Mouse (Mus musculus): Measurements from ENCODE around the gene Olfr1177-ps. TPM values are rescaled to one million over a fixed set of nuclear protein-coding genes. Genes with fewer than 3 reads are reported as not detected.
A peak's percentile ranks its signal among the peaks of the same experiment; 100 is the strongest.

Gene Olfr1177-ps
- polyA plus RNA-seq (2014; fragmentation: Nextera tagmentation; extraction: Ambion mirVana), result not detected in 2 replicates

GRCm38 (mm10) chr2:88346392-88346791 lies at the start of gene Olfr1177-ps:
Olfr1177-ps (minus strand) TSS chr2:88346492.
- no peak within 1 kb of the TSS for H3K4me2 ChIP-seq (ENCODE audit: low read length)
- DNase-seq, result no peak
- no peaks in the 10 kb centered on the region for H3K27me3 ChIP-seq (ENCODE audit: control insufficient read depth, insufficient read depth, low read length)
- H3K9me3 ChIP-seq (ENCODE audit: control insufficient read depth, low read length), result no peaks in the 10 kb centered on the region
- H3K4me1 ChIP-seq (ENCODE audit: control insufficient read depth, insufficient read depth, low read length), result no peaks in the 10 kb centered on the region
- H3K9ac ChIP-seq (replicated peaks; ENCODE audit: low read length), result no peak within 1 kb of the TSS
- H3K4me3 ChIP-seq (replicated peaks; ENCODE audit: low read depth, low read length), result no peak within 1 kb of the TSS
- 76% methylated on average over 1 of the region's 1 CpGs for WGBS
- no peak within 1 kb of the TSS for H3K27ac ChIP-seq (replicated peaks; ENCODE audit: low read depth, low read length)
- no peaks in the 10 kb centered on the region for H3K36me3 ChIP-seq (ENCODE audit: control insufficient read depth, insufficient read depth, low read length)
- ATAC-seq (ENCODE audit: low FRiP score, low TSS enrichment), result no peak

GRCm38 (mm10) chr2:88386762-88387161 lies 40.5 kb upstream of the Olfr1177-ps start, which contains the start of gene Olfr1178:
Olfr1178 (plus strand) TSS chr2:88387062.
- DNase-seq, result no peak
- no peaks in the 10 kb centered on the region for H3K4me1 ChIP-seq (ENCODE audit: control insufficient read depth, insufficient read depth, low read length)
- no peaks in the 10 kb centered on the region for H3K27me3 ChIP-seq (ENCODE audit: control insufficient read depth, insufficient read depth, low read length)
- no peak within 1 kb of the TSS for H3K9ac ChIP-seq (replicated peaks; ENCODE audit: low read length)
- H3K9me3 ChIP-seq (ENCODE audit: control insufficient read depth, low read length), result no peaks in the 10 kb centered on the region
- H3K4me2 ChIP-seq (ENCODE audit: low read length), result no peak within 1 kb of the TSS
- ATAC-seq (ENCODE audit: low FRiP score, low TSS enrichment), result no peak
- WGBS, result 92% methylated on average over 1 of the region's 1 CpGs
- H3K4me3 ChIP-seq (replicated peaks; ENCODE audit: low read depth, low read length), result no peak within 1 kb of the TSS
- H3K36me3 ChIP-seq (ENCODE audit: control insufficient read depth, insufficient read depth, low read length), result no peaks in the 10 kb centered on the region
- H3K27ac ChIP-seq (replicated peaks; ENCODE audit: low read depth, low read length), result no peak within 1 kb of the TSS

GRCm38 (mm10) chr2:88356304-88356703 lies 10.0 kb upstream of the Olfr1177-ps start:
- H3K4me1 ChIP-seq (ENCODE audit: control insufficient read depth, insufficient read depth, low read length), result no peaks in the 10 kb centered on the region
- no peak overlapping the region for H3K27ac ChIP-seq (replicated peaks; ENCODE audit: low read depth, low read length)
- WGBS, result 3% methylated on average over 2 of the region's 2 CpGs
- no peak overlapping the region for H3K4me2 ChIP-seq (ENCODE audit: low read length)
- DNase-seq (peak; percentile 86), ATAC-seq (ENCODE audit: low FRiP score, low TSS enrichment) (peak; percentile 40; the same call in 1 of the 2 replicates)
- no peaks in the 10 kb centered on the region for H3K27me3 ChIP-seq (ENCODE audit: control insufficient read depth, insufficient read depth, low read length)
- H3K4me3 ChIP-seq (replicated peaks; ENCODE audit: low read depth, low read length), result no peak overlapping the region
- H3K9me3 ChIP-seq (ENCODE audit: control insufficient read depth, low read length), result no peaks in the 10 kb centered on the region
- no peak overlapping the region for H3K9ac ChIP-seq (replicated peaks; ENCODE audit: low read length)
- H3K36me3 ChIP-seq (ENCODE audit: control insufficient read depth, insufficient read depth, low read length), result no peaks in the 10 kb centered on the region

- Histone ChIP-seq H3K36me3 (ENCODE audit: control insufficient read depth, insufficient read depth, low read length) (no peaks in the 10 kb centered on the region), H3K4me1 (ENCODE audit: control insufficient read depth, insufficient read depth, low read length) (no peaks in the 10 kb centered on the region), H3K4me2 (ENCODE audit: low read length) (no peak within 1 kb of the TSS), H3K27me3 (ENCODE audit: control insufficient read depth, insufficient read depth, low read length) (no peaks in the 10 kb centered on the region), H3K4me3 (replicated peaks; ENCODE audit: low read depth, low read length) (no peak within 1 kb of the TSS), H3K27ac (replicated peaks; ENCODE audit: low read depth, low read length) (no peak within 1 kb of the TSS), H3K9me3 (ENCODE audit: control insufficient read depth, low read length) (no peaks in the 10 kb centered on the region), H3K9ac (replicated peaks; ENCODE audit: low read length) (no peak within 1 kb of the TSS)
- no peak for ATAC-seq (ENCODE audit: low FRiP score, low TSS enrichment)
- no peak for DNase-seq
- 78% methylated on average over 1 of the region's 1 CpGs for WGBS
Measured at GRCm38 (mm10) chr2:88336421-88336820, 9.9 kb downstream of the Olfr1177-ps start, which contains the start of gene Olfr1176. Olfr1176 (plus strand) TSS chr2:88336721.

- Histone ChIP-seq H3K36me3 (ENCODE audit: control insufficient read depth, insufficient read depth, low read length) (no peaks in the 10 kb centered on the region), H3K9me3 (ENCODE audit: control insufficient read depth, low read length) (no peaks in the 10 kb centered on the region), H3K9ac (replicated peaks; ENCODE audit: low read length) (no peak within 1 kb of the TSS), H3K27me3 (ENCODE audit: control insufficient read depth, insufficient read depth, low read length) (no peaks in the 10 kb centered on the region), H3K27ac (replicated peaks; ENCODE audit: low read depth, low read length) (no peak within 1 kb of the TSS), H3K4me3 (replicated peaks; ENCODE audit: low read depth, low read length) (no peak within 1 kb of the TSS), H3K4me2 (ENCODE audit: low read length) (no peak within 1 kb of the TSS), H3K4me1 (ENCODE audit: control insufficient read depth, insufficient read depth, low read length) (no peaks in the 10 kb centered on the region)
- DNase-seq (no peak), ATAC-seq (ENCODE audit: low FRiP score, low TSS enrichment) (no peak)
- 92% methylated on average over 2 of the region's 2 CpGs for WGBS
Measured at GRCm38 (mm10) chr2:88327115-88327514, 19.2 kb downstream of the Olfr1177-ps start, which contains the start of gene Olfr1175-ps. Olfr1175-ps (minus strand) TSS chr2:88327215.

- Histone ChIP-seq H3K9ac (replicated peaks; ENCODE audit: low read length) (no peak within 1 kb of the TSS), H3K4me3 (replicated peaks; ENCODE audit: low read depth, low read length) (no peak within 1 kb of the TSS), H3K36me3 (ENCODE audit: control insufficient read depth, insufficient read depth, low read length) (no peaks in the 10 kb centered on the region), H3K9me3 (ENCODE audit: control insufficient read depth, low read length) (no peaks in the 10 kb centered on the region), H3K4me1 (ENCODE audit: control insufficient read depth, insufficient read depth, low read length) (no peaks in the 10 kb centered on the region), H3K27ac (replicated peaks; ENCODE audit: low read depth, low read length) (no peak within 1 kb of the TSS), H3K27me3 (ENCODE audit: control insufficient read depth, insufficient read depth, low read length) (no peaks in the 10 kb centered on the region), H3K4me2 (ENCODE audit: low read length) (no peak within 1 kb of the TSS)
- no peak for ATAC-seq (ENCODE audit: low FRiP score, low TSS enrichment)
- no peak for DNase-seq
- 91% methylated on average over 4 of the region's 4 CpGs for WGBS
Measured at GRCm38 (mm10) chr2:88315035-88315434, 31.3 kb downstream of the Olfr1177-ps start, which contains the start of gene Olfr1174-ps. Olfr1174-ps (minus strand) TSS chr2:88315135.

Other genes starting within 250 kb of the Olfr1177-ps start
- not detected in 2 replicates for gene Olfr1166, start 218.2 kb downstream of the Olfr1177-ps start, polyA plus RNA-seq (2014; fragmentation: Nextera tagmentation; extraction: Ambion mirVana)
- gene Olfr1167, start 191.3 kb downstream of the Olfr1177-ps start, polyA plus RNA-seq (2014; fragmentation: Nextera tagmentation; extraction: Ambion mirVana), result not detected in 2 replicates
- not detected in 2 replicates for gene Olfr1168, start 164.6 kb downstream of the Olfr1177-ps start, polyA plus RNA-seq (2014; fragmentation: Nextera tagmentation; extraction: Ambion mirVana)
- not detected in 2 replicates for gene Olfr1170, start 118.2 kb downstream of the Olfr1177-ps start, polyA plus RNA-seq (2014; fragmentation: Nextera tagmentation; extraction: Ambion mirVana)
- gene Olfr1173, start 66.6 kb downstream of the Olfr1177-ps start, polyA plus RNA-seq (2014; fragmentation: Nextera tagmentation; extraction: Ambion mirVana), result not detected in 2 replicates
- gene Olfr1174-ps, start 31.4 kb downstream of the Olfr1177-ps start, polyA plus RNA-seq (2014; fragmentation: Nextera tagmentation; extraction: Ambion mirVana), result not detected in 2 replicates
- not detected in 2 replicates for gene Olfr1175-ps, start 19.3 kb downstream of the Olfr1177-ps start, polyA plus RNA-seq (2014; fragmentation: Nextera tagmentation; extraction: Ambion mirVana)
- not detected in 2 replicates for gene Olfr1176, start 9.8 kb downstream of the Olfr1177-ps start, polyA plus RNA-seq (2014; fragmentation: Nextera tagmentation; extraction: Ambion mirVana)
- not detected in 2 replicates for gene Olfr1178, start 40.6 kb upstream of the Olfr1177-ps start, polyA plus RNA-seq (2014; fragmentation: Nextera tagmentation; extraction: Ambion mirVana)
- gene Olfr1179, start 60.0 kb upstream of the Olfr1177-ps start, polyA plus RNA-seq (2014; fragmentation: Nextera tagmentation; extraction: Ambion mirVana), result not detected in 2 replicates
- gene Olfr1180, start 72.7 kb upstream of the Olfr1177-ps start, polyA plus RNA-seq (2014; fragmentation: Nextera tagmentation; extraction: Ambion mirVana), result not detected in 2 replicates
- gene Olfr1181, start 79.7 kb upstream of the Olfr1177-ps start, polyA plus RNA-seq (2014; fragmentation: Nextera tagmentation; extraction: Ambion mirVana), result not detected in 2 replicates
- gene Gm13757, start 102.6 kb upstream of the Olfr1177-ps start, polyA plus RNA-seq (2014; fragmentation: Nextera tagmentation; extraction: Ambion mirVana), result not detected in 2 replicates
- gene Olfr1183, start 108.4 kb upstream of the Olfr1177-ps start, polyA plus RNA-seq (2014; fragmentation: Nextera tagmentation; extraction: Ambion mirVana), result not detected in 2 replicates
- not detected in 2 replicates for gene Olfr1184, start 137.1 kb upstream of the Olfr1177-ps start, polyA plus RNA-seq (2014; fragmentation: Nextera tagmentation; extraction: Ambion mirVana)
- gene Olfr1185-ps1, start 146.8 kb upstream of the Olfr1177-ps start, polyA plus RNA-seq (2014; fragmentation: Nextera tagmentation; extraction: Ambion mirVana), result not detected in 2 replicates
- not detected in 2 replicates for gene Olfr1186, start 172.1 kb upstream of the Olfr1177-ps start, polyA plus RNA-seq (2014; fragmentation: Nextera tagmentation; extraction: Ambion mirVana)
- not detected in 2 replicates for gene Olfr1188, start 210.4 kb upstream of the Olfr1177-ps start, polyA plus RNA-seq (2014; fragmentation: Nextera tagmentation; extraction: Ambion mirVana)
- not detected in 2 replicates for gene Olfr1189, start 240.0 kb upstream of the Olfr1177-ps start, polyA plus RNA-seq (2014; fragmentation: Nextera tagmentation; extraction: Ambion mirVana)